Mouse (Mus musculus) stomach, embryonic 15.5 days (tissue): ENCODE measurements around the gene Gpbar1. TPM values are rescaled to one million over a fixed set of nuclear protein-coding genes. Genes with fewer than 3 reads are reported as not detected.
"Not testable (repeated sequence)": the region's sequence is repeated elsewhere in the genome, so short reads cannot be mapped to it uniquely, and the experiment has no call there.

Experiments used
- ATAC-seq: fragments of 200-750 bp; cut with Nextera tagmentation; 2 replicates; pipeline ENCODE4 v1.8.0; 2017; ENCODE audit warnings: low read depth, moderate number of reproducible peaks, moderate TSS enrichment; ENCODE audit not compliant: insufficient read depth, low FRiP score
- H3K27ac ChIP-seq: fragments of 300-500 bp; sonication (generic); 2 replicates; pipeline ENCODE4 v1.5.1; 2015; ENCODE audit warnings: mild to moderate bottlenecking, inconsistent platforms
- H3K27me3 ChIP-seq: fragments of 300-500 bp; sonication (generic); replicated peaks from 2 replicates; pipeline ENCODE4 v1.6.1; 2015; ENCODE audit warnings: inconsistent platforms
- H3K36me3 ChIP-seq: fragments of 300-500 bp; sonication (generic); 2 replicates; pipeline ENCODE4 v1.6.1; 2015; ENCODE audit warnings: inconsistent platforms
- H3K4me1 ChIP-seq: fragments of 300-500 bp; sonication (generic); 2 replicates; pipeline ENCODE4 v1.6.1; 2015; ENCODE audit warnings: inconsistent platforms
- H3K4me2 ChIP-seq: fragments of 300-500 bp; sonication (generic); 2 replicates; pipeline ENCODE4 v1.6.1; 2015; ENCODE audit warnings: mild to moderate bottlenecking, inconsistent platforms
- H3K4me3 ChIP-seq: fragments of 300-500 bp; sonication (generic); replicated peaks from 2 replicates; pipeline ENCODE4 v1.5.1; 2015; ENCODE audit warnings: inconsistent platforms
- H3K9ac ChIP-seq: fragments of 300-500 bp; sonication (generic); 2 replicates; pipeline ENCODE4 v1.6.1; 2015; ENCODE audit warnings: inconsistent platforms
- H3K9me3 ChIP-seq: fragments of 300-500 bp; sonication (generic); 2 replicates; pipeline ENCODE4 v1.6.1; 2016; ENCODE audit warnings: inconsistent platforms
- WGBS: fragments of 180-500 bp; shearing (Covaris S2); methylation state at CpG from one replicate; pipeline ENCODE4 v1.1.7; 2015; 5-methylcytosine and 5-hydroxymethylcytosine counted together
- polyA plus RNA-seq: library from polyadenylated mRNA; unstranded; fragments of >200 nt; fragmentation: Nextera tagmentation; extraction: Ambion mirVana; gene quantifications from 2 replicates; pipeline ENCODE4 v1.2.1, GENCODE M21; 2015

Gene Gpbar1
- polyA plus RNA-seq, 1 experiment from 2014 or later, result 1.1 TPM

DNA sequence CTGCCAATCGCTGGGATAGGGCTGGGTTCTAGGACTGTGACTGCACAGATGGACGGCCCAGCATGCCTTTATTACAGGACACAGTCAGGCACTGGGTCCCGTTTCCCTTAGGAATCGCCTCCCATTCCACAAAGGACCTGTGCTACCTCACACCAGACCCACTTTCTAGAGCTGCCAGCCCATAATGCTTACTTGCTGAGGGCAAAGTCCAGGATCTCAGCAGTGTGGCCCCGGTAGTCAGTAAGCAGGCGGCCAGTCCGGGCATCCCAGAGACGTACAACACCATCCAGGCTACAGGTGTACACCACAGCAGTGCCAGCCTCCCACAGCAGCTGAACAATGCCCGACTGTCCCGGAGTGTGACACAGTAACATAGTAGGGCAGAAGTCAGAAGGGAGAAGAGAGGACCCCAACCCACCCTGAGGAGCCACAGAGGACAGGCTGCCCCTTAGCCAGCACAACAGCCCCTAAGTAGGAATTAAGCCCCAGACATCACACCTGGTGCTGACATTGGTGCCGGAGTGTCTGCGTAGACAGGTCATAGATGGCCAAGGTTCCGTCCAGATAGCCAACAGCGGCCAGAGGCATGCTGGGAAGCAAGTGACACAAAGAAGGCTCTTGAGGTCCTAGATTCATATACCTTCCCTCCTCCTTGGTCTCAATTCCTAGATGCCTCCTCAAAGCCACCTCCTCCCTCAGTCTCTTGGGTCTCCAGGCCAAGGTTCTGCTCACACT lies 2.4 kb downstream of the Gpbar1 start:
- H3K27ac ChIP-seq, result no peak overlapping the region
- 93% methylated on average over 14 of the region's 14 CpGs for WGBS
- H3K4me1 ChIP-seq, result peaks cover 34% of the 10 kb centered on the region
- no peak overlapping the region for H3K4me3 ChIP-seq
- no peaks in the 10 kb centered on the region for H3K27me3 ChIP-seq
- no peaks in the 10 kb centered on the region for H3K9me3 ChIP-seq
- peaks cover 47% of the 10 kb centered on the region for H3K36me3 ChIP-seq
- no peak overlapping the region for H3K9ac ChIP-seq
- no peak overlapping the region for H3K4me2 ChIP-seq
- no peak for ATAC-seq

DNA sequence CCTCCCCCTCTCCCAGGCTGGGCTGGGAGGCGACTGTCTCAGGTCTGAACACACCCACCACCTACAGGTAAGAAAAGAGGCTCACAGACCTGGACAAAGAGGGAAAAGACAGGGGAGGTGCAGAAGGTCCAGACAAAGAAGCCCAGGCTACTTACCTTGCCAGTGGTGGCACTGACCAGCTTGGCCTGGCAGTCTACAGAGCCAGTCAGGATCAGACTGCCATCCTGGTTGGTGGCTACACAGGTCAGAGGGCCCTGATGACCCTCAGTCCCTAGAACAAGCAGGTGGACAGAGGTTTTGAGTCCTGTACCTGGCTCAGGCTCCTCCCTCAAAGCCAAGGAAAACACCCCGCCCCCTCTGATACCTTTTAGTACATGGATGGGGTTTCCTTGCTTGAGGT lies 3.0 kb downstream of the Gpbar1 start:
- 82% methylated on average over 2 of the region's 2 CpGs for WGBS
- H3K9ac ChIP-seq, result no peak overlapping the region
- no peaks in the 10 kb centered on the region for H3K9me3 ChIP-seq
- no peak overlapping the region for H3K27ac ChIP-seq
- H3K4me3 ChIP-seq, result no peak overlapping the region
- H3K4me2 ChIP-seq, result no peak overlapping the region
- H3K36me3 ChIP-seq, result peaks cover 47% of the 10 kb centered on the region
- no peak for ATAC-seq
- H3K4me1 ChIP-seq, result peaks cover 37% of the 10 kb centered on the region
- H3K27me3 ChIP-seq, result no peaks in the 10 kb centered on the region

DNA sequence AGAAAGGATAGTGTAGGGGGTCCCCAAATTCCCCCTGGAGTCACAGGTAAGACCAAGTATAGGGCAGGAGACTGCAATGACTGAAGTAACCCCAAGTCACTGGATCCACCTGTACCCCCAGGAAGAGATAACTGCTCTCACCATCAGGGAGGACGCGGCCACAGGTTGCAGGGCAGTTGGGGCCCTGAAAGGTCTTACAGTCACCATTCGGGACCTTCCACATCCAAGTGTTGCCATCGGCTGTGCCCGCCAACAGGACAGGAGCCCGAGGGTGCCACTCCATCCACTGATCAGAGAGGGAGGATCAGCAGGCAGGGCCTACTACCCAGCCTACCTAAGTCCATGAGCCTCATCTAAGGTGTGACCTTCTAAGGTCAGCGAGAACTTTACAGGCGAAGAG lies 3.5 kb downstream of the Gpbar1 start:
- H3K27me3 ChIP-seq, result no peaks in the 10 kb centered on the region
- no peak overlapping the region for H3K27ac ChIP-seq
- no peak overlapping the region for H3K9ac ChIP-seq
- no peak overlapping the region for H3K4me3 ChIP-seq
- H3K9me3 ChIP-seq, result no peaks in the 10 kb centered on the region
- WGBS, result 95% methylated on average over 8 of the region's 8 CpGs
- peaks cover 37% of the 10 kb centered on the region for H3K4me1 ChIP-seq
- no peak for ATAC-seq
- peaks cover 47% of the 10 kb centered on the region for H3K36me3 ChIP-seq
- H3K4me2 ChIP-seq, result no peak overlapping the region

DNA sequence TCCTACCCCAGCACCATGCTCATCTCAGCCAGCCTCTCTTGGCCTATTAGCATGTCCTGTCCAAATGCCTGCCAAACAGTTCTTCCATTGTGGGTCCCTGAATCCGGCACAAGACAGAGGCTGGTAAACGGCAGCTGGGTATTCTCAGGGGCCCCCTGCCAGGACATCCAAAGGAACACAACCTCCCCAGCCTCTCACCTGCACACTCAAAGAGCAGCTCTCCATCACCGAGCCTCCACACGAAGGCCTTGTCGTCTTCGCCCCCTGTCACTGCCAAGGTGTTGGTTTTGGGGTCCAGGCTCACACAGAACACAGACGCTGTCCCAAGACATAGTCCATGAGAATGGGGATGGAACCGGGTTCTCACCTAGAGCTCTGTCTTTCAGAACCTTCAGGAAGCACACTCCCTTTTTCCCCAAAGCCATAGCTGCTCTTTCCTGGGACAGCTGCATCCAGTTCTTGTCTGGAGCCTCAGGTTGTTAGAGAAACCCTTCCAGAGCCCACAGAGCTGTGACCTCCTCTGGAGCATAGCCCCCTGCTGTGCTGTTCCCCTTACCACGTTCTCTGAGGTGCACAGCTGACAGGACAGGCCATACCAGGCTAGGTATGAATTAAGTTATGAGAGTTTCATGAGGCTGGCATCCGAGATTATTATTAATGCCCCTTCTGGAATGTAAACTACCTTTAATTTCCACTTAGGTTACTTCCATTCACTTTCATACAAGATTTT lies 4.7 kb downstream of the Gpbar1 start:
- Histone ChIP-seq H3K36me3 (peaks cover 50% of the 10 kb centered on the region), H3K4me2 (peak overlapping the region; percentile 65), H3K4me1 (peaks cover 33% of the 10 kb centered on the region), H3K27me3 (no peaks in the 10 kb centered on the region), H3K9me3 (no peaks in the 10 kb centered on the region), H3K27ac (no peak overlapping the region), H3K4me3 (no peak overlapping the region), H3K9ac (no peak overlapping the region)
- whole genome bisulfite sequencing, result 82% methylated on average over 10 of the region's 10 CpGs
- ATAC-seq, result no peak

DNA sequence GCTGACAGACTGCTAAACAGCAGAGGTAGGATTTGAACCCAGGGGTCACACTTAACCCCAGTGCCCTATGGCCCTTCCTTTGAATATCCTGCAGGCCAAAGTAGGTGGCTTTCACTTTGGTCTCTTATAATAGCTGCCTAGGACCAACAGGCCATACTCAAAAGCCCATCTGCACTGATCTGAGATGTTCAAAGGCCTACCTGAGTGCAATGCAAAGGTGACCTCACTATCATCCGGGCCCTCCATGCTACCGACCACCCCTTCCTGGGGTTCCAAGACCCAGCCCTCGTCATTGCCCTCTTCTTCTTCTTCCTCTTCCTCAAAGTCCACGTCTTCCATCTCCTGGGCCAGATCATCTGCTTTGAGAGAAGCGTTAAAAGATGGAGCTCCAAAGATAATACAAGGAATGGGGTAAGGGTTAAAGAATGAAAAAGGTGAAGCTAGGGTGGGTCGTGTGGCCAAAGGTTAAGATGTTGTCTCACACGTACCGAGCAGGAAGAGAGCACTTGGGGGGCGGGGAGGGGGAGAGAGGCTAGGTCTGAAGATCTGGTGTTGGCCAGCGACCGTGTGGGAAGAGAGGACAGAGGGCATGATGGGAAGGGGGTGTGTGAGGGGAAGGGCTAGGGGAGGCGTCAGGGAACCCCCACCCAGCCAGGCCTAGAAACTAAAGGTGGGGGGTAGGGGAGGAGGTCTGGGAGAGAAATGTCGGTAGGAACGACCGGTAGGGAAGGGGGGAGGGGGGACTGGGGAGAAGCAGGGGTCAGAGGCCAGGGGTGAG lies 5.5 kb downstream of the Gpbar1 start:
- peaks cover 51% of the 10 kb centered on the region for H3K36me3 ChIP-seq
- peak overlapping the region; percentile 84 for H3K27ac ChIP-seq
- H3K4me3 ChIP-seq, result peak overlapping the region; percentile 89
- H3K4me2 ChIP-seq, result peak overlapping the region; percentile 65
- H3K27me3 ChIP-seq, result no peaks in the 10 kb centered on the region
- 10% methylated on average over 15 of the region's 15 CpGs for WGBS
- no peaks in the 10 kb centered on the region for H3K9me3 ChIP-seq
- peak overlapping the region; percentile 74 for H3K9ac ChIP-seq
- peak; percentile 31; the same call in 1 of the 2 replicates for ATAC-seq
- H3K4me1 ChIP-seq, result peaks cover 33% of the 10 kb centered on the region

DNA sequence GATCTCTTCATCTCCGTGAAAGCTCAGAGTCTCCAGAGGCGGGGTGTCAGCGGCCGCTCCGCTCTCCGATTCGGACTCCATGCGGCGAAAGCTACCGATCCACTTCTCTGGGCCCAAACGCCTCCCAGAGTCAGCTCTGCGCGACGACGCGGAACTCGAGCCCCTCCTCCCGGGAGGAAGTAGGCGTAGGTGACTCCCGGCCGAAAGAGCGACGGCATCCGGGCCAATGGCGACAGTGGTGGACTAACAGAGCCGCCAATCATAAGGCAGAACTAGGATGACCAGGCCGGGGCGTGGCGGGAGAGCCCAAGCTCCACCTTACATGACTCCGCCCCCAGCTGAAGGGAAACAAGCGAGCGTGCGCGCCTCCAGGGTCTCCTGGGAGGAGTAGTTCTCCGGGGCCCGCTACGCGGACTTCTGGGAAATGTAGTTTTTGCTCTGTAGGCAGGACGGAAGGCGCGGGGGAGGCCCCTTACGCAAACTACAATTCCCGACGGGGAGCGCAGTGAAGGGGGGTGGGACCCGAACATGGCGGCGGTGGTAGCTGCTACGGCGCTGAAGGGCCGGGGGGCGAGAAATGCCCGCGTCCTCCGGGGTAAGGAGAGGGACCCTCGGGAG lies 6.3 kb downstream of the Gpbar1 start, which contains the start of the genes Aamp and Pnkd:
Gene Aamp (minus strand): TSS at position 196 of the 618 bp plus-strand sequence.
Gene Pnkd (plus strand): TSS at position 388 of the 618 bp plus-strand sequence.
- Histone ChIP-seq H3K4me1 (peaks cover 33% of the 10 kb centered on the region), H3K4me2 (peak within 1 kb of the TSS; percentile 68), H3K27ac (peak within 1 kb of the TSS; percentile 84), H3K9me3 (no peaks in the 10 kb centered on the region), H3K9ac (peak within 1 kb of the TSS; percentile 74), H3K36me3 (peaks cover 44% of the 10 kb centered on the region), H3K4me3 (peak within 1 kb of the TSS; percentile 89), H3K27me3 (no peaks in the 10 kb centered on the region)
- WGBS, result 0% methylated on average over 56 of the region's 56 CpGs
- peak; percentile 96 for ATAC-seq

DNA sequence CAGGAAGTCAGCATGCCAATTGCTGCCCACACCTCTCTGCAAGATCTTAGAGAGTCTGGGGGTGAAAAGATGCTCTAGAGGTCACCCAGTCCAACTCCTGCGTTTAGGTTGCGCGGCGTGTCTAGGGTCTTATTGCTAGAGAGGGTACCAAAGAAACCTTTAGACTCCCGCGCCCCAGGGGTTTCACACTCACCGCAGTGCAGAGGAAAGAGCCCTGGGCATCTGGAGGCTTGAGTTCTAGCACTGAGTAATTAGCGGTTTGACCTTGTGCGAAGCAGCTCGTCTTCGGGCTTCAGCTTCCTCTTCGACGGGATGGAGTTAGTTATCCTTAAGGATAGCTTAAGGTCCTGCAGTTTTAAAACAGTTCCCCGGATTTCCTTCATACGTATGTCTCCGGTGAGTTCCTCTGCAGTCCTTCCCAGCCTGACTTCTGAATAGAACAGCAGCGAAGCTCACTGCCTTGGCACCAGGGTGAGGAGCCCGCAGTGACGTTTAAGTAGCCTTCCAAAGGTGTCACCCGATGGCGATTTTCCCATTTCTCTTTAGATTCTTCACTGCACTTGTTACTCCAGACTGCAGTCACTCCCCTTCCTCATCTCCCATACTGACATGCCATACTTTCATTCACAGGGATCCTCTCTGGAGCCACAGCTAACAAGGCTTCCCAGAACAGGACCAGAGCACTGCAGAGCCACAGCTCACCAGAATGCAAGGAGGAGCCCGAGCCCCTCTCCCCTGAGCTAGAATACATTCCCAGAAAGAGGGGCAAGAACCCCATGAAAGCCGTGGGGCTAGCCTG lies 7.1 kb downstream of the Gpbar1 start:
- H3K4me2 ChIP-seq, result peak overlapping the region; percentile 68
- peaks cover 38% of the 10 kb centered on the region for H3K36me3 ChIP-seq
- H3K9me3 ChIP-seq, result no peaks in the 10 kb centered on the region
- no peaks in the 10 kb centered on the region for H3K27me3 ChIP-seq
- peak overlapping the region; percentile 45 for H3K9ac ChIP-seq
- H3K27ac ChIP-seq, result no peak overlapping the region; the same call in 1 of the 2 replicates
- H3K4me1 ChIP-seq, result peaks cover 41% of the 10 kb centered on the region
- peak overlapping the region; percentile 65 for H3K4me3 ChIP-seq
- no peak for ATAC-seq
- 3% methylated on average over 23 of the region's 23 CpGs for WGBS

DNA sequence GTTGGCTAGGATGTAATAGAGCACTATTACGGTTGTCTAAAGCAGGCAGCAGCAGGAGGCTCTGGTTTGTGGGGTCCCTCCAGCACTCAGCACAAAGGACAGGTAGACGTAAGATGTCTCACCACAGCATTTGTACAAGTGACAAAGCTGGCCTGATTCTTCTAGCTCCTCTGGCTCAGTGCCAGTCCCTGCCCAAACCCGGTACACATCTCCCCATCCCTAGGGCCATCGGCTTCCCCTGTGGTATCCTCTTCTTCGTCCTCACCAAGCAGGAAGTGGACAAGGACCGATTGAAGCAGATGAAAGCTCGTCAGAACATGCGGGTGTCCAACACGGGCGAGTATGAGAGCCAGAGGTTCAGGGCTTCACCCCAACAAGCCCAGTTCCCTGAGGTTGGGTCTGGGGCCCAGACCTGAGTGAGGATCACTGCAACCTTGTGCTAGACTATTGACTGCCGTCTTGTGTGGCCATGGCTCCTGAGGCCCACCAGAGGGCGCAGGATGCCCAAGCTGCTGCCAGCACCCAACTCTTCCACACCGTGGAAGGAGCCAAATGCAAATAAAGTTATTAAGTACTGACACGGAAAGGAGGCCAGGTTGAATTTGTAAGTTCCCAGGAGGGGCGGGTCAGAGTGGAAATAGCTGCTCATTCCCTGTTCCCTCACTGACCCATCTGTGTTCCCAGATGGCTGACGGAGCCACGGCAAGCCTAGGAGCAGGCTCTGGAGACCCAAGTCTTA lies 8.7 kb downstream of the Gpbar1 start:
- not testable (repeated sequence) for H3K4me3 ChIP-seq, H3K9ac ChIP-seq, ATAC-seq, H3K9me3 ChIP-seq, H3K27me3 ChIP-seq, H3K4me2 ChIP-seq
- 56% methylated on average over 15 of the region's 17 CpGs for WGBS
- Histone ChIP-seq H3K36me3 (peaks cover 26% of the 10 kb centered on the region), H3K27ac (peak overlapping the region; percentile 28; the same call in 1 of the 2 replicates), H3K4me1 (peaks cover 31% of the 10 kb centered on the region)

DNA sequence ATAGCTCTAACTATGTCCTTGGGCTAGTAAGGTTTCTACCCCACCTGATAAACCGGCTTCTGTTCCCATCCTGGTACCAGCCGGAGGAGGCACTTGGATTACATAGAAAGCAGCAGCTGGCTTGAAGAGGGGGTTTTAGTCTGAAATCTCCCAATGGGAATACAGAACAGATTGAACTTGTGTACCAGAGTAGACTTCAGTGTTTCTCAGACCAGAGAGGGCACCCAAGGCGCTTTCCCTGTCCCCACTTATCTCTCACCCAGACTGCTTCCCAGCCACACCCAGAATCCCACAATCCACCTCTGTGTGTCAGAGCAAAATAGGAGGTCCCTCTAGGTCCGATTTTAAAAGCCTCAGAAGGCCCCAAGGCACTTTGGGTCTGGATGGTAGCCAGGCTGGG lies 10.0 kb downstream of the Gpbar1 start:
- Histone ChIP-seq H3K9me3 (no peaks in the 10 kb centered on the region), H3K4me3 (no peak overlapping the region), H3K36me3 (peaks cover 24% of the 10 kb centered on the region), H3K4me1 (peaks cover 26% of the 10 kb centered on the region), H3K27ac (no peak overlapping the region), H3K9ac (no peak overlapping the region), H3K27me3 (no peaks in the 10 kb centered on the region), H3K4me2 (no peak overlapping the region)
- WGBS, result 75% methylated on average over 4 of the region's 4 CpGs
- ATAC-seq, result no peak

DNA sequence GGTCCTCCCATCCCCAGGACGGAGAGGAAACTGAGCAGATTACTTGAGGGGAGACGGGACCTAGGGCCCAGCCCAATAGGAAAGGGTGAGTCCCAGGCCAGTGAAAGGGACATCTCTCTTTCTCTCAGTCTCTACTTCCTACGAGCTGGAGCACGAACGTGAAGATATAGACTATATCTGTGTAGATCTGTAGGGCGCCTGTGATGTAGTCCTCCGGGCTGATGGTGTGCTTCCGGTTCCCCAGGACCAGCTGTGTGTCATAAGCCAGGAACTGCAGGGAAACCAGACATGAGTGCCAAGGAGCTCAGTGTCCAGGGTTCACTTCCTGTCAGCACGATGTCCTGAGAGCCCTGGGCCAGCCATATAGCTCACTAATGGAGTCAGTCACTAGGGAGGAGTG lies 10.9 kb downstream of the Gpbar1 start:
- Histone ChIP-seq H3K36me3 (peaks cover 24% of the 10 kb centered on the region), H3K9me3 (no peaks in the 10 kb centered on the region), H3K4me2 (no peak overlapping the region), H3K27me3 (no peaks in the 10 kb centered on the region), H3K4me1 (peaks cover 32% of the 10 kb centered on the region), H3K27ac (no peak overlapping the region), H3K9ac (no peak overlapping the region), H3K4me3 (no peak overlapping the region)
- WGBS, result 84% methylated on average over 9 of the region's 9 CpGs
- no peak for ATAC-seq
